Mouse (Mus musculus): ENCODE data around the gene Gpr176. TPM values are rescaled to one million over a fixed set of nuclear protein-coding genes. Genes with fewer than 3 reads are reported as not detected.

Gpr176 gene
- polyA plus RNA-seq, 1 experiment from 2014 or later: 3.0 TPM

DNA sequence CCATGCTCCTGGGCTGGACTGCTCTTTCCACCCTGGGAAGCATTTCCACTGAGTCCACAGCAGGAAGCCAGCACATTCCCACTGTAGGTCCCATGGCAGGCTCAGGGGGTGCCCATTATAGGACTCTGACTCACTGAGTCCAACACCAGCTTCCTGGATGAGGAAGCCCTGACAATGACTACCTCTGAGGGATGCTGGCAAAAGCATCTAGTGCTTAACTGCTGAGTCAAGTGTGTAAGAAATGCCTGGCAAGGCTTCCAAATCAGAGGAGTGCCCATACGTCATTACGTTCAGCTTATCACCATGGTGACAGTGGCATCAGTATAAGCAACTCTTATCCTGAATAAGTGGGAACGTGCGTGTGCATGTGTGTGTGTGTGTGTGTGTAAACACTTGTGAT, 85.5 kb downstream of the Gpr176 start:
- DNase-seq (ENCODE audit: low spot score): peak; percentile 65
- Histone ChIP-seq H3K9me3 (replicated peaks; ENCODE audit: control insufficient read depth, low read length) (0 out of 2 replicates have a peak, but pooled peaks cover 2% of the 10 kb centered on the region), H3K27ac (ENCODE audit: low read depth, low read length) (no peak overlapping the region), H3K9ac (ENCODE audit: low read length) (no peak overlapping the region), H3K4me3 (ENCODE audit: low read depth, low read length) (no peak overlapping the region), H3K4me2 (ENCODE audit: low read length) (no peak overlapping the region), H3K27me3 (replicated peaks; ENCODE audit: control insufficient read depth, insufficient read depth, low read length) (no peaks in the 10 kb centered on the region), H3K4me1 (ENCODE audit: control insufficient read depth, insufficient read depth, low read length) (no peaks in the 10 kb centered on the region), H3K36me3 (ENCODE audit: control insufficient read depth, insufficient read depth, low read length) (no peaks in the 10 kb centered on the region)
- WGBS: 56% methylated on average over 4 of the region's 4 CpGs
- 0 out of 2 replicates have a peak, but pooled peaks have one; percentile 48 for ATAC-seq

GRCm38 (mm10) chr2:118282467-118282866, 90.8 kb downstream of the Gpr176 start:
- ATAC-seq: no peak
- H3K36me3 ChIP-seq (ENCODE audit: control insufficient read depth, insufficient read depth, low read length): no peaks in the 10 kb centered on the region
- no peaks in the 10 kb centered on the region for H3K9me3 ChIP-seq (replicated peaks; ENCODE audit: control insufficient read depth, low read length)
- WGBS: 72% methylated on average over 3 of the region's 3 CpGs
- no peak overlapping the region for H3K27ac ChIP-seq (ENCODE audit: low read depth, low read length)
- no peak overlapping the region for H3K4me3 ChIP-seq (ENCODE audit: low read depth, low read length)
- H3K4me2 ChIP-seq (ENCODE audit: low read length): no peak overlapping the region
- no peaks in the 10 kb centered on the region for H3K27me3 ChIP-seq (replicated peaks; ENCODE audit: control insufficient read depth, insufficient read depth, low read length)
- no peak overlapping the region for H3K9ac ChIP-seq (ENCODE audit: low read length)
- no peaks in the 10 kb centered on the region for H3K4me1 ChIP-seq (ENCODE audit: control insufficient read depth, insufficient read depth, low read length)
- no peak for DNase-seq (ENCODE audit: low spot score)

DNA sequence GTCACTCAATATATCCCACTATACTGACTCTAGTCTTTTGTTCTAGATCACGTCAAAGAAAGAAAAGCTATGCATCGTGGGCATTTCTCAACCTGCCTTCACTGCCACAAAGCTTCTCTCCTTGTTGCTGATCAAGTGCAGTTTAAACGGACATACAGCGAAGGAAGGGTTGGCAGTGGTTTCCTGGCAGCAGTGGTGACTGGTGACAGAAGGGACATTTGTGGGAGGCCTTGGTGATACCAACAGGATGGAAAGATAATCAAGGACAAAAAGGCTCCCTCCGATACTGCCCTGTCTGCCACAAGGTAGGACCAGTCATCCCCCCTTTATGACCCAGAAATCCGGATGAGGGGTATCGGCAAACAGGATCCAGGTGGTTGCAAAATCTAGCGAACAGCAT, 95.0 kb downstream of the Gpr176 start:
- Histone ChIP-seq H3K4me2 (ENCODE audit: low read length) (no peak overlapping the region), H3K27me3 (replicated peaks; ENCODE audit: control insufficient read depth, insufficient read depth, low read length) (no peaks in the 10 kb centered on the region), H3K4me3 (ENCODE audit: low read depth, low read length) (no peak overlapping the region), H3K9me3 (replicated peaks; ENCODE audit: control insufficient read depth, low read length) (no peaks in the 10 kb centered on the region), H3K27ac (ENCODE audit: low read depth, low read length) (no peak overlapping the region), H3K9ac (ENCODE audit: low read length) (no peak overlapping the region), H3K4me1 (ENCODE audit: control insufficient read depth, insufficient read depth, low read length) (0 out of 2 replicates have a peak, but pooled peaks cover 3% of the 10 kb centered on the region), H3K36me3 (ENCODE audit: control insufficient read depth, insufficient read depth, low read length) (no peaks in the 10 kb centered on the region)
- ATAC-seq (no peak), DNase-seq (ENCODE audit: low spot score) (no peak)
- WGBS: 90% methylated on average over 8 of the region's 8 CpGs

DNA sequence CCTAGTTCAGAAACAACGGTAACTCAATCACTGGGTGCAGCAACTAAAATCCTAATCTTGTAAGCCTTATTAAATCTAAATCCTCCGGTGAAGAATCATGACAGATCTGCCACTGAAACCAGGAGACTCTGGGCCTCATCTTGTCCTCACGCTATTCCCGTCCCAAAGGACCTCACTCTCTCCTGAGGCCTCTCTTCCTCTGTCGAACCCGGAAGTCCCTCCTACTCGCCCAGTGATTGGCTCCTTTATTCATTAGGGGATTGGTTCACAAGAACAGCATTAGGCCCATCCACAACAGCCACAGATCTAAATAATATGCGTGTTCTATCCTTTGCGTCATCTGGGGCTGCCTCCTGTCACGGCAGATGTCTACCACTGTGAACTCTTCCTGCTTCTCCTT, 101.6 kb downstream of the Gpr176 start:
- H3K27ac ChIP-seq (ENCODE audit: low read depth, low read length): no peak overlapping the region
- no peak overlapping the region for H3K4me2 ChIP-seq (ENCODE audit: low read length)
- H3K4me3 ChIP-seq (ENCODE audit: low read depth, low read length): no peak overlapping the region
- no peaks in the 10 kb centered on the region for H3K36me3 ChIP-seq (ENCODE audit: control insufficient read depth, insufficient read depth, low read length)
- WGBS: 83% methylated on average over 10 of the region's 10 CpGs
- DNase-seq (ENCODE audit: low spot score) (no peak), ATAC-seq (no peak)
- no peak overlapping the region for H3K9ac ChIP-seq (ENCODE audit: low read length)
- no peaks in the 10 kb centered on the region for H3K9me3 ChIP-seq (replicated peaks; ENCODE audit: control insufficient read depth, low read length)
- H3K27me3 ChIP-seq (replicated peaks; ENCODE audit: control insufficient read depth, insufficient read depth, low read length): no peaks in the 10 kb centered on the region
- peaks cover 5% of the 10 kb centered on the region; the same call in 1 of the 2 replicates for H3K4me1 ChIP-seq (ENCODE audit: control insufficient read depth, insufficient read depth, low read length)

DNA sequence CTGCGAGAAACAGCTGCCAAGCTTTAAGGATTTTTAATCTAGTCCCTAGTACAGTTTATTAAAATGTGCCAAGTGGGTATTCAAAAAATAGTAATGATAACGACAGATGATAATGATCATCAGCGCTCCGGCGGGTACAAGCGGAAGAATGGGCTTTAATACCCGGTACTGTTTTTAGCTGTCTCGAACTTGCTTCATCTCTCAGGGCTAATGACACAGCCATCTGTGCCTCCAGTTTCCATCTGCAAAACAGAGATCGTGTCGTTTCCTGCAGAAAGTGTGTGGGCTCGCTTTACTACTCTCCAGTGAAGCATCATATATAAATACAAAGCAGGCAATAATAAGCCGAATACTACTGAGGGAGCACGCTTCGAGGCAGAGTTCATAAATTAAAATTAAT, 103.0 kb downstream of the Gpr176 start:
- Histone ChIP-seq H3K27ac (ENCODE audit: low read depth, low read length) (peak overlapping the region; percentile 49; the same call in 1 of the 2 replicates), H3K9me3 (replicated peaks; ENCODE audit: control insufficient read depth, low read length) (no peaks in the 10 kb centered on the region), H3K27me3 (replicated peaks; ENCODE audit: control insufficient read depth, insufficient read depth, low read length) (no peaks in the 10 kb centered on the region), H3K4me1 (ENCODE audit: control insufficient read depth, insufficient read depth, low read length) (peaks cover 4% of the 10 kb centered on the region; the same call in 1 of the 2 replicates), H3K4me2 (ENCODE audit: low read length) (no peak overlapping the region), H3K4me3 (ENCODE audit: low read depth, low read length) (no peak overlapping the region), H3K36me3 (ENCODE audit: control insufficient read depth, insufficient read depth, low read length) (no peaks in the 10 kb centered on the region), H3K9ac (ENCODE audit: low read length) (no peak overlapping the region)
- ATAC-seq (peak; percentile 58), DNase-seq (ENCODE audit: low spot score) (peak; percentile 62)
- 53% methylated on average over 14 of the region's 14 CpGs for WGBS

DNA sequence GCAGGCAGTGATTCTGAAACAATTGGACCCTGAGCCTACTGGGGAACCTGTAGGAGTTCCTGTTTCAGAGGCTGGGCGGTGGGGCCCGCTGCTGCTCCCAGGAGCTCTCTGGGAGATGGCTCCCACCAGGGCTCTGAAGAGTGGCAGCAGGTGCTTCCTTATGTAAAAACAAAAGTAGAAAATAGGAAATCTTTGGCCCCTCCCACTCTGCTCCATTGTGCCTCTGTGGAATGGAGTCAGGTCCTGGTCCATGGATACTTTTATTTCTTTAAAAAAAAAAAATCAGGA, 109.4 kb downstream of the Gpr176 start:
- Histone ChIP-seq H3K36me3 (ENCODE audit: control insufficient read depth, insufficient read depth, low read length) (no peaks in the 10 kb centered on the region), H3K9me3 (replicated peaks; ENCODE audit: control insufficient read depth, low read length) (no peaks in the 10 kb centered on the region), H3K4me3 (ENCODE audit: low read depth, low read length) (no peak overlapping the region), H3K9ac (ENCODE audit: low read length) (no peak overlapping the region), H3K4me1 (ENCODE audit: control insufficient read depth, insufficient read depth, low read length) (no peaks in the 10 kb centered on the region), H3K4me2 (ENCODE audit: low read length) (no peak overlapping the region), H3K27ac (ENCODE audit: low read depth, low read length) (no peak overlapping the region), H3K27me3 (replicated peaks; ENCODE audit: control insufficient read depth, insufficient read depth, low read length) (no peaks in the 10 kb centered on the region)
- no peak for ATAC-seq
- no peak for DNase-seq (ENCODE audit: low spot score)
- 47% methylated on average over 2 of the region's 2 CpGs for WGBS

GRCm38 (mm10) chr2:118263151-118263913, 109.9 kb downstream of the Gpr176 start:
- Histone ChIP-seq H3K27me3 (replicated peaks; ENCODE audit: control insufficient read depth, insufficient read depth, low read length) (no peaks in the 10 kb centered on the region), H3K4me2 (ENCODE audit: low read length) (no peak overlapping the region), H3K9me3 (replicated peaks; ENCODE audit: control insufficient read depth, low read length) (no peaks in the 10 kb centered on the region), H3K4me3 (ENCODE audit: low read depth, low read length) (no peak overlapping the region), H3K36me3 (ENCODE audit: control insufficient read depth, insufficient read depth, low read length) (no peaks in the 10 kb centered on the region), H3K9ac (ENCODE audit: low read length) (no peak overlapping the region), H3K27ac (ENCODE audit: low read depth, low read length) (peak overlapping the region; percentile 40), H3K4me1 (ENCODE audit: control insufficient read depth, insufficient read depth, low read length) (no peaks in the 10 kb centered on the region)
- peak; percentile 87 for DNase-seq (ENCODE audit: low spot score)
- WGBS: 20% methylated on average over 8 of the region's 8 CpGs
- peak; percentile 74 for ATAC-seq

DNA sequence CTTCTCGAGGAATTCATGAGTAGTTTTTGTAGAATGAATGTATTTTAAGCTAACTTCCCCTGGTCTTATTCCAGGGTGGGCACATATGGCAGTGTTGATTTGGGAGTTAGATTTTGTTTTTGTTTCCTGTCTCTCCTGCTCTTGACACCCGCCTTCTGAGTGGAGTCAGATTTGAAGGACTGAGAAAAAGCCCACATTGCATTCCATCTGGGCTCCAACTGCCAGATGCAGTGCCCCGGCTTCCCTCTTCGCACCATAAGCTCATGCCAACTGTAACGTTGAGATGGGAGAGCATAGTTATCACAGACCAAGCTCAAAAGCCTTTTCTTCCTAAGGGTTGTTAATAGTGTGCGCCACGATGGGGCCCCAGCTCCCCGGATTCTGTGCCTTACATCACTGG, 110.5 kb downstream of the Gpr176 start:
- H3K36me3 ChIP-seq (ENCODE audit: control insufficient read depth, insufficient read depth, low read length): no peaks in the 10 kb centered on the region
- 47% methylated on average over 8 of the region's 8 CpGs for WGBS
- no peaks in the 10 kb centered on the region for H3K4me1 ChIP-seq (ENCODE audit: control insufficient read depth, insufficient read depth, low read length)
- no peaks in the 10 kb centered on the region for H3K27me3 ChIP-seq (replicated peaks; ENCODE audit: control insufficient read depth, insufficient read depth, low read length)
- peak; percentile 87 for DNase-seq (ENCODE audit: low spot score)
- H3K27ac ChIP-seq (ENCODE audit: low read depth, low read length): peak overlapping the region; percentile 40
- peak; percentile 89 for ATAC-seq
- H3K9me3 ChIP-seq (replicated peaks; ENCODE audit: control insufficient read depth, low read length): no peaks in the 10 kb centered on the region
- H3K4me3 ChIP-seq (ENCODE audit: low read depth, low read length): no peak overlapping the region
- H3K9ac ChIP-seq (ENCODE audit: low read length): no peak overlapping the region
- H3K4me2 ChIP-seq (ENCODE audit: low read length): no peak overlapping the region

- H3K9me3 ChIP-seq (replicated peaks; ENCODE audit: control insufficient read depth, low read length): no peaks in the 10 kb centered on the region
- 88% methylated on average over 5 of the region's 5 CpGs for WGBS
- no peaks in the 10 kb centered on the region for H3K36me3 ChIP-seq (ENCODE audit: control insufficient read depth, insufficient read depth, low read length)
- H3K9ac ChIP-seq (ENCODE audit: low read length): no peak overlapping the region
- H3K27me3 ChIP-seq (replicated peaks; ENCODE audit: control insufficient read depth, insufficient read depth, low read length): no peaks in the 10 kb centered on the region
- DNase-seq (ENCODE audit: low spot score) (no peak), ATAC-seq (no peak)
- no peak overlapping the region for H3K27ac ChIP-seq (ENCODE audit: low read depth, low read length)
- 0 out of 2 replicates have a peak, but pooled peaks cover 4% of the 10 kb centered on the region for H3K4me1 ChIP-seq (ENCODE audit: control insufficient read depth, insufficient read depth, low read length)
- no peak overlapping the region for H3K4me2 ChIP-seq (ENCODE audit: low read length)
- H3K4me3 ChIP-seq (ENCODE audit: low read depth, low read length): no peak overlapping the region
These were observed 113.5 kb downstream of the Gpr176 start for GRCm38 (mm10) chr2:118259746-118260145.

All from forebrain, embryonic 14.5 days (tissue).